ENCODE assay signal across 9 mouse cellular contexts in the genomic region with DNA sequence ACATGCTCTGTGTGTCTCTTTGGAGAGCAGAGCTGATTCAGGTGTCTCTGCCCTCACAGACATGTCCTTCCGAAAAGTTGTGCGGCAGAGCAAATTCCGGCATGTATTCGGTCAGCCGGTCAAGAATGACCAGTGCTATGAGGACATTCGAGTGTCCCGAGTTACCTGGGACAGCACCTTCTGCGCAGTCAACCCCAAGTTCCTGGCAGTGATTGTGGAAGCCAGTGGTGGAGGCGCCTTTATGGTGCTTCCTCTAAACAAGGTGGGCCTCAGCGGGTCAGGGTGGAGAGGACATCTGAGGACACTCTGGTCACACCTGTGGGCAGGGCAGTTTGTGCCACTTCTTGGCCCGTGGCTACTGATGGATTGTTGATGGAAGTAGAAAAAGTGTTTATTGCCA. TPM values are rescaled to one million over a fixed set of nuclear protein-coding genes. Genes with fewer than 3 reads are reported as not detected.
DNase-seq lines count a peak whose midpoint lies in the region; ATAC-seq and TF ChIP-seq lines count a peak whose summit lies in the region.
"Had no signal": no experiment of that assay in that cellular context is flagged by ENCODE, and none has a peak within 500 bp of the region (broad histone marks: within the 10 kb centered on the region; RNA-seq: fewer than 3 reads in every experiment).

No protein-coding gene starts in this region.

- H3K27me3 ChIP-seq in liver, adult 2 months (ENCODE audit: control insufficient read depth, insufficient read depth, low read length) = no peaks in the 10 kb centered on the region
- no peaks in the 10 kb centered on the region for H3K27me3 ChIP-seq in embryonic facial prominence, embryonic 13.5 days
- H3K27me3 ChIP-seq in hindbrain, postnatal 0 days (ENCODE audit: insufficient read depth, low read length) = no peaks in the 10 kb centered on the region
- H3K27me3 ChIP-seq in midbrain, postnatal 0 days (ENCODE audit: insufficient read depth, low read length) = no peaks in the 10 kb centered on the region

- H3K4me3 ChIP-seq in liver, adult 2 months (ENCODE audit: insufficient read depth, low read depth, low read length) = peak overlapping the region; percentile 88
- H3K4me3 ChIP-seq in embryonic facial prominence, embryonic 13.5 days = peak overlapping the region; percentile 87
- H3K4me3 ChIP-seq in hindbrain, postnatal 0 days (ENCODE audit: low read length) = peak overlapping the region; percentile 92
- H3K4me3 ChIP-seq in midbrain, postnatal 0 days (ENCODE audit: low read depth, low read length) = peak overlapping the region; percentile 88

- WGBS in liver, adult 2 months = 54% methylated on average over 11 of the region's 11 CpGs
- 87% methylated on average over 11 of the region's 11 CpGs for WGBS in embryonic facial prominence, embryonic 13.5 days
- 91% methylated on average over 11 of the region's 11 CpGs for WGBS in hindbrain, postnatal 0 days
- 89% methylated on average over 11 of the region's 11 CpGs for WGBS in midbrain, postnatal 0 days

- peaks cover 15% of the 10 kb centered on the region; the same call in 1 of the 2 replicates for H3K79me2 ChIP-seq in liver, adult 2 months (ENCODE audit: control insufficient read depth, insufficient read depth, low read length)

- no peaks in the 10 kb centered on the region for H3K9me3 ChIP-seq in embryonic facial prominence, embryonic 13.5 days
- no peaks in the 10 kb centered on the region for H3K9me3 ChIP-seq in hindbrain, postnatal 0 days (ENCODE audit: low read length)
- H3K9me3 ChIP-seq in midbrain, postnatal 0 days (ENCODE audit: low read length) = no peaks in the 10 kb centered on the region

- H3K9ac ChIP-seq in liver, adult 2 months (ENCODE audit: low read depth, low read length) = peak overlapping the region; percentile 86
- peak overlapping the region; percentile 89 for H3K9ac ChIP-seq in embryonic facial prominence, embryonic 13.5 days
- peak overlapping the region; percentile 90 for H3K9ac ChIP-seq in hindbrain, postnatal 0 days (replicated peaks; ENCODE audit: low read length)
- peak overlapping the region; percentile 94 for H3K9ac ChIP-seq in midbrain, postnatal 0 days (replicated peaks; ENCODE audit: low read length, poor library complexity, severe bottlenecking)

- no peak overlapping the region for H3K27ac ChIP-seq in liver, adult 2 months (replicated peaks; ENCODE audit: insufficient read depth, low read depth, low read length)
- no peak overlapping the region for H3K27ac ChIP-seq in embryonic facial prominence, embryonic 13.5 days
- H3K27ac ChIP-seq in hindbrain, postnatal 0 days = peak overlapping the region; percentile 79; the same call in 1 of the 2 replicates
- 0 out of 2 replicates have a peak overlapping the region, but pooled peaks have one; percentile 69 for H3K27ac ChIP-seq in midbrain, postnatal 0 days (ENCODE audit: low read depth, low read length)

- ATAC-seq in embryonic facial prominence, embryonic 13.5 days (ENCODE audit: insufficient number of reproducible peaks, insufficient read depth, low FRiP score, low TSS enrichment, low read depth) = no peak
- no peak for ATAC-seq in hindbrain, postnatal 0 days
- ATAC-seq in midbrain, postnatal 0 days (ENCODE audit: low FRiP score) = no peak

- no peak for DNase-seq in liver, adult 2 months (ENCODE audit: extremely low read depth, low read depth, low spot score)
- no peak for DNase-seq in liver
- no peak for DNase-seq in hindbrain, postnatal 0 days (ENCODE audit: low spot score)
- DNase-seq in midbrain, postnatal 0 days (ENCODE audit: low spot score) = no peak
- DNase-seq in spleen, adult 12 weeks (ENCODE audit: low spot score) = no peak
- no peak for DNase-seq in adrenal gland, adult 8-10 months
- DNase-seq in T-cell, adult 2 months (ENCODE audit: low spot score) = no peak

- peaks cover 18% of the 10 kb centered on the region for H3K4me1 ChIP-seq in liver, adult 2 months (ENCODE audit: control insufficient read depth, insufficient read depth, low read length)
- peaks cover 24% of the 10 kb centered on the region for H3K4me1 ChIP-seq in embryonic facial prominence, embryonic 13.5 days
- peaks cover 14% of the 10 kb centered on the region for H3K4me1 ChIP-seq in hindbrain, postnatal 0 days (ENCODE audit: insufficient read depth, low read length)
- H3K4me1 ChIP-seq in midbrain, postnatal 0 days (ENCODE audit: insufficient read depth, low read length) = peaks cover 7% of the 10 kb centered on the region; the same call in 1 of the 2 replicates

- no peak for TF ChIP-seq POLR2A in liver, adult 2 months (IDR thresholded peaks at IDR 0.05; ENCODE audit: extremely low read depth, insufficient read depth, low read length)

- 0 out of 2 replicates have a peak, but pooled peaks cover 2% of the 10 kb centered on the region for H3K36me3 ChIP-seq in liver, adult 2 months (ENCODE audit: control insufficient read depth, insufficient read depth, low read length)
- H3K36me3 ChIP-seq in embryonic facial prominence, embryonic 13.5 days = peaks cover 45% of the 10 kb centered on the region
- H3K36me3 ChIP-seq in hindbrain, postnatal 0 days (ENCODE audit: insufficient read depth, low read length) = peaks cover 9% of the 10 kb centered on the region; the same call in 1 of the 2 replicates
- peaks cover 24% of the 10 kb centered on the region for H3K36me3 ChIP-seq in midbrain, postnatal 0 days (ENCODE audit: insufficient read depth, low read length)

- no peak for TF ChIP-seq CTCF in liver, adult 2 months (IDR thresholded peaks at IDR 0.05; ENCODE audit: low read depth, low read length)
- no peak for TF ChIP-seq CTCF in hindbrain, postnatal 0 days (IDR thresholded peaks at IDR 0.05; ENCODE audit: low read depth)
- TF ChIP-seq CTCF in midbrain, postnatal 0 days (IDR thresholded peaks at IDR 0.05) = no peak

- peak overlapping the region; percentile 89 for H3K4me2 ChIP-seq in embryonic facial prominence, embryonic 13.5 days
- H3K4me2 ChIP-seq in hindbrain, postnatal 0 days (ENCODE audit: low read depth, low read length) = peak overlapping the region; percentile 87
- H3K4me2 ChIP-seq in midbrain, postnatal 0 days (ENCODE audit: low read depth, low read length, poor library complexity, severe bottlenecking) = peak overlapping the region; percentile 91

RNA-seq across cellular contexts. Expression of gene Coro1b, which starts 0.9 kb away (rescaled TPM):
- total RNA-seq in liver, adult 2 months (2014; rRNA removed) = 66.1 and 72.6 TPM in 2 replicates
- polyA plus RNA-seq in liver, adult 2 months (2012; rRNA removed) = 109 and 114 TPM in 2 replicates
- polyA plus RNA-seq in embryonic facial prominence, embryonic 13.5 days (2015; fragmentation: Nextera tagmentation; extraction: Ambion mirVana) = 129 and 150 TPM in 2 replicates
- 71.5 and 137 TPM in 2 replicates for total RNA-seq in hindbrain, postnatal 0 days (2014; rRNA removed)
- polyA plus RNA-seq in hindbrain, postnatal 0 days (2015; fragmentation: Nextera tagmentation; extraction: Ambion mirVana) = 90.7 and 114 TPM in 2 replicates
- 96.1 and 116 TPM in 2 replicates for total RNA-seq in midbrain, postnatal 0 days (2014; rRNA removed)
- polyA plus RNA-seq in midbrain, postnatal 0 days (2015; fragmentation: Nextera tagmentation; extraction: Ambion mirVana) = 95.2 and 104 TPM in 2 replicates
- 100 to 1,000 TPM; 174 to 210 (median 184) TPM for total RNA-seq in adrenal gland, adult 8-10 months (2022)

RNA-seq across cellular contexts. Expression of gene Ptprcap, which starts 4.1 kb away (rescaled TPM):
- 1.7 and 4.1 TPM in 2 replicates for total RNA-seq in liver, adult 2 months (2014; rRNA removed)
- 6.9 and 8.2 TPM in 2 replicates for polyA plus RNA-seq in liver, adult 2 months (2012; rRNA removed)
- 2.8 and 3.0 TPM in 2 replicates for polyA plus RNA-seq in embryonic facial prominence, embryonic 13.5 days (2015; fragmentation: Nextera tagmentation; extraction: Ambion mirVana)
- 1.0 TPM in 1 of 2 replicates, not detected in the other for total RNA-seq in hindbrain, postnatal 0 days (2014; rRNA removed)
- 0.40 and 0.44 TPM in 2 replicates for polyA plus RNA-seq in hindbrain, postnatal 0 days (2015; fragmentation: Nextera tagmentation; extraction: Ambion mirVana)
- 0.38 TPM in 1 of 2 replicates, not detected in the other for total RNA-seq in midbrain, postnatal 0 days (2014; rRNA removed)
- 0.28 TPM in 1 of 2 replicates, not detected in the other for polyA plus RNA-seq in midbrain, postnatal 0 days (2015; fragmentation: Nextera tagmentation; extraction: Ambion mirVana)
- 1 to 10 TPM; 2.2 to 4.4 (median 3.4) TPM for total RNA-seq in adrenal gland, adult 8-10 months (2022)

RNA-seq across cellular contexts. Expression of gene Cabp4, which starts 5.5 kb away (rescaled TPM):
- total RNA-seq in liver, adult 2 months (2014; rRNA removed) = 0.37 TPM in 1 of 2 replicates, not detected in the other
- not detected in 2 replicates for polyA plus RNA-seq in liver, adult 2 months (2012; rRNA removed)
- not detected in 2 replicates for polyA plus RNA-seq in embryonic facial prominence, embryonic 13.5 days (2015; fragmentation: Nextera tagmentation; extraction: Ambion mirVana)
- total RNA-seq in hindbrain, postnatal 0 days (2014; rRNA removed) = not detected in 2 replicates
- 0.29 and 0.51 TPM in 2 replicates for polyA plus RNA-seq in hindbrain, postnatal 0 days (2015; fragmentation: Nextera tagmentation; extraction: Ambion mirVana)
- total RNA-seq in midbrain, postnatal 0 days (2014; rRNA removed) = not detected in 2 replicates
- polyA plus RNA-seq in midbrain, postnatal 0 days (2015; fragmentation: Nextera tagmentation; extraction: Ambion mirVana) = 0.20 and 0.36 TPM in 2 replicates
- total RNA-seq in adrenal gland, adult 8-10 months (2022) = under 1 TPM; 0.23 to 0.59 (median 0.39) TPM

RNA-seq across cellular contexts. Expression of gene Gpr152, which starts 9.7 kb away (rescaled TPM):
- not detected in 2 replicates for total RNA-seq in liver, adult 2 months (2014; rRNA removed)
- 0.02 TPM in 2 replicates for polyA plus RNA-seq in liver, adult 2 months (2012; rRNA removed)
- not detected in 2 replicates for polyA plus RNA-seq in embryonic facial prominence, embryonic 13.5 days (2015; fragmentation: Nextera tagmentation; extraction: Ambion mirVana)
- 0.37 TPM in 1 of 2 replicates, not detected in the other for total RNA-seq in hindbrain, postnatal 0 days (2014; rRNA removed)
- polyA plus RNA-seq in hindbrain, postnatal 0 days (2015; fragmentation: Nextera tagmentation; extraction: Ambion mirVana) = 0.05 TPM in 1 of 2 replicates, not detected in the other
- total RNA-seq in midbrain, postnatal 0 days (2014; rRNA removed) = 0.16 TPM in 1 of 2 replicates, not detected in the other
- polyA plus RNA-seq in midbrain, postnatal 0 days (2015; fragmentation: Nextera tagmentation; extraction: Ambion mirVana) = not detected in 2 replicates
- total RNA-seq in adrenal gland, adult 8-10 months (2022) = under 1 TPM in 2 of 4 experiments, not detected in 2; 0.06 to 0.08 TPM
- polyA plus RNA-seq: large intestine, adult 2 months had no signal

RNA-seq across cellular contexts. Expression of gene Rps6kb2, which starts 13.9 kb away (rescaled TPM):
- 7.2 and 7.4 TPM in 2 replicates for total RNA-seq in liver, adult 2 months (2014; rRNA removed)
- polyA plus RNA-seq in liver, adult 2 months (2012; rRNA removed) = 28.3 and 31.6 TPM in 2 replicates
- polyA plus RNA-seq in embryonic facial prominence, embryonic 13.5 days (2015; fragmentation: Nextera tagmentation; extraction: Ambion mirVana) = 65.5 and 69.6 TPM in 2 replicates
- 17.6 and 24.7 TPM in 2 replicates for total RNA-seq in hindbrain, postnatal 0 days (2014; rRNA removed)
- 49.6 and 56.5 TPM in 2 replicates for polyA plus RNA-seq in hindbrain, postnatal 0 days (2015; fragmentation: Nextera tagmentation; extraction: Ambion mirVana)
- total RNA-seq in midbrain, postnatal 0 days (2014; rRNA removed) = 23.5 and 25.2 TPM in 2 replicates
- 58.2 and 62.8 TPM in 2 replicates for polyA plus RNA-seq in midbrain, postnatal 0 days (2015; fragmentation: Nextera tagmentation; extraction: Ambion mirVana)
- 10 to 100 TPM; 29.2 to 53.0 (median 46.7) TPM for total RNA-seq in adrenal gland, adult 8-10 months (2022)

Comparison
In these comparisons a context has a peak if more than half of its experiments do, and no peak if none do; other contexts are left out.
1. H3K27ac ChIP-seq: peak in hindbrain, postnatal 0 days (single experiment) and midbrain, postnatal 0 days (single experiment); none in liver, adult 2 months (single experiment) and embryonic facial prominence, embryonic 13.5 days (single experiment).
2. Peak in every context shown above with its lines, with median percentiles within 50 percentile points of each other: H3K4me3 ChIP-seq, H3K9ac ChIP-seq and H3K4me2 ChIP-seq.